Mouse (Mus musculus) liver, embryonic 11.5 days (tissue): ENCODE results near the gene Atf5. TPM values are rescaled to one million over a fixed set of nuclear protein-coding genes. Genes with fewer than 3 reads are reported as not detected.

Experiments used
- ATAC-seq: fragments of 200-750 bp; cut with Nextera tagmentation; replicated peaks from 2 replicates; pipeline ENCODE4 v1.8.0; 2017; ENCODE audit warnings: moderate number of reproducible peaks, mild to moderate bottlenecking, moderate TSS enrichment, moderate library complexity; ENCODE audit not compliant: low FRiP score
- DNase-seq: peaks from one replicate; pipeline ENCODE4 v3.0.0-alpha.2; 2017; ENCODE audit warnings: low spot score
- H3K27ac ChIP-seq: fragments of 300-500 bp; sonication (generic); 2 replicates; pipeline ENCODE4 v1.5.1; 2014; ENCODE audit warnings: mild to moderate bottlenecking, low read depth, low read length, control low read depth
- H3K27me3 ChIP-seq: fragments of 300-500 bp; sonication (generic); replicated peaks from 2 replicates; pipeline ENCODE4 v1.6.1; 2014; ENCODE audit warnings: low read length, mixed read lengths; ENCODE audit not compliant: control insufficient read depth, insufficient read depth
- H3K36me3 ChIP-seq: fragments of 300-500 bp; sonication (generic); 2 replicates; pipeline ENCODE4 v1.6.1; 2014; ENCODE audit warnings: mild to moderate bottlenecking, low read length, moderate library complexity, mixed read lengths; ENCODE audit not compliant: control insufficient read depth, insufficient read depth
- H3K4me1 ChIP-seq: fragments of 300-500 bp; sonication (generic); replicated peaks from 2 replicates; pipeline ENCODE4 v1.6.1; 2014; ENCODE audit warnings: low read length, mixed read lengths; ENCODE audit not compliant: control insufficient read depth, insufficient read depth
- H3K4me2 ChIP-seq: fragments of 300-500 bp; sonication (generic); 2 replicates; pipeline ENCODE4 v1.6.1; 2014; ENCODE audit warnings: mild to moderate bottlenecking, control low read depth, moderate library complexity
- H3K4me3 ChIP-seq: fragments of 300-500 bp; sonication (generic); 2 replicates; pipeline ENCODE4 v1.5.1; 2014; ENCODE audit warnings: low read depth, low read length, control low read depth
- H3K9ac ChIP-seq: fragments of 300-500 bp; sonication (generic); 2 replicates; pipeline ENCODE4 v1.6.1; 2014; ENCODE audit warnings: low read depth, low read length, control low read depth
- H3K9me3 ChIP-seq: fragments of 300-500 bp; sonication (generic); 2 replicates; pipeline ENCODE4 v1.6.1; 2016; ENCODE audit warnings: low read length, inconsistent platforms, mixed read lengths; ENCODE audit not compliant: control insufficient read depth
- WGBS: fragments of 180-500 bp; shearing (Covaris S2); extraction: QIAGEN DNeasy Blood & Tissue Kit; methylation state at CpG from one replicate; pipeline ENCODE4 v1.1.7; 2014; 5-methylcytosine and 5-hydroxymethylcytosine counted together
- polyA plus RNA-seq: library from polyadenylated mRNA; unstranded; fragments of >200 nt; fragmentation: Nextera tagmentation; extraction: Ambion mirVana; gene quantifications from 2 replicates; pipeline ENCODE4 v1.2.1, GENCODE M21; 2014

Atf5 gene
- polyA plus RNA-seq, 1 experiment from 2014 or later, result 3.9 TPM

- H3K4me2 ChIP-seq, result peak overlapping the region; percentile 99
- peaks cover 18% of the 10 kb centered on the region for H3K36me3 ChIP-seq
- peaks cover 67% of the 10 kb centered on the region for H3K4me1 ChIP-seq
- WGBS, result 79% methylated on average over 3 of the region's 3 CpGs
- no peak overlapping the region for H3K27ac ChIP-seq
- no peak overlapping the region for H3K4me3 ChIP-seq
- H3K27me3 ChIP-seq, result no peaks in the 10 kb centered on the region
- DNase-seq, result no peak
- no peak for ATAC-seq
- H3K9ac ChIP-seq, result peak overlapping the region; percentile 23; the same call in 1 of the 2 replicates
- H3K9me3 ChIP-seq, result no peaks in the 10 kb centered on the region
These were observed 4.1 kb upstream of the Atf5 start for GRCm38 (mm10) chr7:44820525-44820924.

GRCm38 (mm10) chr7:44819863-44820262 lies 3.4 kb upstream of the Atf5 start:
- ATAC-seq (no peak), DNase-seq (peak; percentile 27)
- WGBS, result 57% methylated on average over 5 of the region's 5 CpGs
- Histone ChIP-seq H3K27ac (peak overlapping the region; percentile 2), H3K27me3 (no peaks in the 10 kb centered on the region), H3K4me2 (peak overlapping the region; percentile 99), H3K9me3 (no peaks in the 10 kb centered on the region), H3K36me3 (peaks cover 14% of the 10 kb centered on the region; the same call in 1 of the 2 replicates), H3K4me3 (peak overlapping the region; percentile 88), H3K4me1 (peaks cover 71% of the 10 kb centered on the region), H3K9ac (peak overlapping the region; percentile 49)

GRCm38 (mm10) chr7:44819391-44819790 lies 2.9 kb upstream of the Atf5 start:
- ATAC-seq, result no peak
- Histone ChIP-seq H3K36me3 (peaks cover 11% of the 10 kb centered on the region; the same call in 1 of the 2 replicates), H3K4me3 (peak overlapping the region; percentile 88), H3K9ac (peak overlapping the region; percentile 49), H3K9me3 (no peaks in the 10 kb centered on the region), H3K27me3 (no peaks in the 10 kb centered on the region), H3K4me1 (peaks cover 68% of the 10 kb centered on the region), H3K4me2 (peak overlapping the region; percentile 99), H3K27ac (peak overlapping the region; percentile 2)
- WGBS, result 83% methylated on average over 2 of the region's 2 CpGs
- DNase-seq, result no peak

GRCm38 (mm10) chr7:44818751-44819235 lies 2.3 kb upstream of the Atf5 start:
- Histone ChIP-seq H3K27ac (peak overlapping the region; percentile 2), H3K36me3 (peaks cover 12% of the 10 kb centered on the region), H3K4me3 (peak overlapping the region; percentile 88), H3K27me3 (no peaks in the 10 kb centered on the region), H3K4me1 (peaks cover 64% of the 10 kb centered on the region), H3K9me3 (no peaks in the 10 kb centered on the region), H3K4me2 (peak overlapping the region; percentile 99), H3K9ac (peak overlapping the region; percentile 49)
- WGBS, result 45% methylated on average over 6 of the region's 6 CpGs
- DNase-seq (peak; percentile 45), ATAC-seq (no peak)

- 37% methylated on average over 2 of the region's 2 CpGs for WGBS
- Histone ChIP-seq H3K9me3 (no peaks in the 10 kb centered on the region), H3K4me3 (peak overlapping the region; percentile 88), H3K36me3 (peaks cover 15% of the 10 kb centered on the region), H3K4me2 (peak overlapping the region; percentile 99), H3K27ac (peak overlapping the region; percentile 2), H3K9ac (peak overlapping the region; percentile 96; the same call in 1 of the 2 replicates), H3K27me3 (no peaks in the 10 kb centered on the region), H3K4me1 (peaks cover 58% of the 10 kb centered on the region)
- DNase-seq, result peak; percentile 27
- no peak for ATAC-seq
These were observed 1.7 kb upstream of the Atf5 start for GRCm38 (mm10) chr7:44818164-44818563.

- ATAC-seq, result no peak
- 17% methylated on average over 3 of the region's 3 CpGs for WGBS
- H3K4me1 ChIP-seq, result peaks cover 51% of the 10 kb centered on the region
- peak overlapping the region; percentile 88 for H3K4me3 ChIP-seq
- peak overlapping the region; percentile 99 for H3K4me2 ChIP-seq
- no peaks in the 10 kb centered on the region for H3K27me3 ChIP-seq
- H3K36me3 ChIP-seq, result peaks cover 16% of the 10 kb centered on the region
- H3K9ac ChIP-seq, result peak overlapping the region; percentile 96
- H3K9me3 ChIP-seq, result no peaks in the 10 kb centered on the region
- no peak for DNase-seq
- H3K27ac ChIP-seq, result peak overlapping the region; percentile 97
These were observed 983 bp upstream of the Atf5 start for GRCm38 (mm10) chr7:44817441-44817840.

- ATAC-seq, result peak; percentile 88
- peak within 1 kb of the TSS; percentile 96 for H3K9ac ChIP-seq
- H3K4me3 ChIP-seq, result peak within 1 kb of the TSS; percentile 88
- under 1% methylated on average over 60 of the region's 62 CpGs for WGBS
- DNase-seq, result peak; percentile 99
- H3K27ac ChIP-seq, result peak within 1 kb of the TSS; percentile 97
- peaks cover 19% of the 10 kb centered on the region for H3K36me3 ChIP-seq
- no peaks in the 10 kb centered on the region for H3K27me3 ChIP-seq
- peaks cover 40% of the 10 kb centered on the region for H3K4me1 ChIP-seq
- no peaks in the 10 kb centered on the region for H3K9me3 ChIP-seq
- H3K4me2 ChIP-seq, result peak within 1 kb of the TSS; percentile 99
These were observed 563 bp downstream of the Atf5 start, which contains the start of the genes Nup62 and Il4i1 for GRCm38 (mm10) chr7:44815721-44816469. Nup62 (plus strand) TSS chr7:44816088. Il4i1 (plus strand) TSS chr7:44816387.

- Histone ChIP-seq H3K9ac (peak overlapping the region; percentile 96), H3K27ac (peak overlapping the region; percentile 97), H3K4me3 (peak overlapping the region; percentile 88), H3K36me3 (peaks cover 14% of the 10 kb centered on the region), H3K4me2 (peak overlapping the region; percentile 99), H3K4me1 (peaks cover 32% of the 10 kb centered on the region), H3K27me3 (no peaks in the 10 kb centered on the region), H3K9me3 (no peaks in the 10 kb centered on the region)
- DNase-seq (peak; percentile 32), ATAC-seq (no peak)
- 38% methylated on average over 14 of the region's 14 CpGs for WGBS
These were observed 1.4 kb downstream of the Atf5 start for GRCm38 (mm10) chr7:44814952-44815553.
